Mouse (Mus musculus) brown adipose tissue, adult 24 weeks (tissue): ENCODE measurements around the gene AI987944. TPM values are rescaled to one million over a fixed set of nuclear protein-coding genes. Genes with fewer than 3 reads are reported as not detected.

ENCODE experiments used
- H3K27ac ChIP-seq: fragments of 200-500 bp; replicated peaks from 2 replicates; pipeline ENCODE4 v1.5.1; 2012; ENCODE audit warnings: low read depth, mild to moderate bottlenecking, low read length
- H3K4me1 ChIP-seq: fragments of 200-500 bp; 2 replicates; pipeline ENCODE4 v1.6.1; 2012; ENCODE audit warnings: low read length, mixed read lengths; ENCODE audit not compliant: control insufficient read depth, insufficient read depth, insufficient read length
- H3K4me3 ChIP-seq: fragments of 200-500 bp; 2 replicates; pipeline ENCODE4 v1.5.1; 2012; ENCODE audit warnings: low read depth, mild to moderate bottlenecking, low read length, moderate library complexity; ENCODE audit not compliant: insufficient read depth
- polyA plus RNA-seq: library from polyadenylated mRNA; stranded (reverse); fragments of >200 nt; gene quantifications from 2 replicates; pipeline ENCODE4 v1.2.4, GENCODE M21; 2012; ENCODE audit not compliant: missing spikeins, insufficient read depth, insufficient read length

Gene AI987944
- polyA plus RNA-seq, result 9.0 and 12.7 TPM in 2 replicates

- peak within 1 kb of the TSS; percentile 76 for H3K27ac ChIP-seq
- no peaks in the 10 kb centered on the region for H3K4me1 ChIP-seq
- H3K4me3 ChIP-seq, result peak within 1 kb of the TSS; percentile 78
These were observed at the start of gene AI987944 for GRCm38 (mm10) chr7:41393048-41393971. AI987944 (minus strand) TSS chr7:41393379.

GRCm38 (mm10) chr7:41394130-41394529, 951 bp upstream of the AI987944 start:
- Histone ChIP-seq H3K4me3 (no peak overlapping the region), H3K4me1 (no peaks in the 10 kb centered on the region), H3K27ac (no peak overlapping the region)

Other genes with a start within 250 kb of the AI987944 start
- gene Gm5592, start 239.5 kb downstream of the AI987944 start, polyA plus RNA-seq, result not detected in 2 replicates
- 0.33 and 0.55 TPM in 2 replicates for gene Vmn2r57, start 55.3 kb upstream of the AI987944 start, polyA plus RNA-seq
- gene Gm20449, start 106.0 kb upstream of the AI987944 start, polyA plus RNA-seq, result not detected in 2 replicates
- 2.8 TPM in 2 replicates for gene AW146154, start 106.5 kb upstream of the AI987944 start, polyA plus RNA-seq
- gene Gm6871, start 180.3 kb upstream of the AI987944 start, polyA plus RNA-seq, result not detected in 2 replicates
- 5.0 and 7.3 TPM in 2 replicates for gene 2610021A01Rik, start 205.9 kb upstream of the AI987944 start, polyA plus RNA-seq
- gene Zfp788, start 239.8 kb upstream of the AI987944 start, polyA plus RNA-seq, result 5.3 and 7.2 TPM in 2 replicates